Mouse (Mus musculus) liver, embryonic 18 days (tissue): ENCODE data around the gene Olfr1432. TPM values are rescaled to one million over a fixed set of nuclear protein-coding genes. Genes with fewer than 3 reads are reported as not detected.

ENCODE experiments used
- polyA plus RNA-seq: library from polyadenylated mRNA; depleted of rRNA; stranded (reverse); fragments of >200 nt; gene quantifications from 2 replicates; pipeline ENCODE4 v1.2.3, GENCODE M21; 2012; rRNA removed

Gene Olfr1432
- polyA plus RNA-seq = not detected in 2 replicates

DNA sequence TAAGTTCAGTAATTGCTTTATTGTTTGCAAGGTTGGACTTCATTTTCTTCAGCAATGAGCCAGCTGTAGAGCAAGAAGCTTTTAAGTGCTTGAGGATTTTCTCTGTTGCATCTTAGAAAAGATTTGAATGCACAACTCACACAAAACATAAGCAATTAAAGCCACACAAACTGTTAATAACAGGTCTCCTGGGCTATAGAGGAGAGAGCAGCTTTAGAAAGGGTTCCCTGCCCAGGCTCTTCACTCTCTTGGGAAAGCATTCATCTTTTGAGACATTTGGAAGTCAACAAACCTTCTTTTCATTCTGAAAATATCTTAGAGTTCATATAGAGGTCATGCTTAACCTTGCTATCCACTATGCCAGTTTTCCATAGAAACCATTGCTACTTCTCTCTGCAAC lies at the start of gene Olfr1432:
Olfr1432 (minus strand) TSS at position 101 of the 400 bp plus-strand sequence.

DNA sequence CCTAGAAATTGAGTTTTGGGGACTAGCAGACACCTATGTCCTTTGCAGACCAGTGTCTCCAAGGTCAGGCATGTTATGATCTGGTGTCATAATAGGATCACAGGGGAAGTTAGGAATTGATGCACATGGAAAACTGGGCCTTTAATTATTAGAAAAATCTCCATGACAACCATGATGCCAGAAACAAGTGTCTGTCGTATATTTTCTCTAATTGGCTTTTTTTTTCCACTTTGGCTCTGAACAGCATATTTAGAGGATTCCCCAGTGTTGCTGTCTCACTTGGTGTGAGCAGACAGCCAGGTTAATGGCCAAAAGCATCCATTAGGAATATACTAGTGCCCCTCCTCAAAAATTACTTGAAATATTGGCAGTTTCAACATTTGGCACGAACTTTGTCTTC lies 47.2 kb upstream of the Olfr1432 start, which contains the start of gene Olfr1434:
Olfr1434 (plus strand) TSS at position 301 of the 400 bp plus-strand sequence.

DNA sequence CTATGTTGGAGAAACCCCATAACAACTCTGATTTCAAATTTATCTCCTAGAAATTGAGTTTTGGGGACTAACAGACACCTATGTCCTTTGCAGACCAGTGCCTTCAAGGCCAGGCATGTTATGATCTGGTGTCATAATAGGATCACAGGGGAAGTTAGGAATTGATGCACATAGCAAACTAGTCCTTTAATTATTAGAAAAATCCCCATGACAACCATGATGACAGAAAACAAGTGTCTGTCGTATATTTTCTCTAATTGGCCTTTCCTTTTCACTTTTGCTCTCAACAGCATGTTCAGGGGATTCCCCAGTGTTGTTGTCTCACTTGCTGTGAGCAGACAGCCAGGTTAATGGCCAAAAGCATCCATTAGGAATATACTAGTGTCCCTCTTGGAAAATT lies 28.3 kb upstream of the Olfr1432 start, which contains the start of gene Olfr235:
Olfr235 (plus strand) TSS at position 301 of the 400 bp plus-strand sequence.

DNA sequence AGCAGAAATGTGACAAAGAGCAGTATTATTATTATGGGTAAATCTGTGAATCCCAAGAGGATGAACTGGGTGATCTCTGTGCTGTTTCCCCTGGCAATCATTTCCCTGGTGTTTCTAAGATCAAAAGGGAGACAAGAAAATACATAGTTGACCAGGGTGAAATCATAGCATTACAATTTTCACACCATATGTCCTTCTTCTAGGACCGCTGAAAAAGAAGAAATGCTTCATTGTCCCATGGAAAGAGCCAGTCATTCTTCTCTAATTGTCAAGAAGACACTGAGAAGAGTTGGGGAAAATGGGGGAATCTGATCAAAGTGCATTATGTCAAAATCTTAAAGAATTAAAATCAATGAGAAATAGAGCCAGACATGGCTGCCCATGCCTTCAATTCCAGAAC lies 9.2 kb upstream of the Olfr1432 start, which contains the start of gene Olfr262:
Olfr262 (minus strand) TSS at position 101 of the 400 bp plus-strand sequence.

DNA sequence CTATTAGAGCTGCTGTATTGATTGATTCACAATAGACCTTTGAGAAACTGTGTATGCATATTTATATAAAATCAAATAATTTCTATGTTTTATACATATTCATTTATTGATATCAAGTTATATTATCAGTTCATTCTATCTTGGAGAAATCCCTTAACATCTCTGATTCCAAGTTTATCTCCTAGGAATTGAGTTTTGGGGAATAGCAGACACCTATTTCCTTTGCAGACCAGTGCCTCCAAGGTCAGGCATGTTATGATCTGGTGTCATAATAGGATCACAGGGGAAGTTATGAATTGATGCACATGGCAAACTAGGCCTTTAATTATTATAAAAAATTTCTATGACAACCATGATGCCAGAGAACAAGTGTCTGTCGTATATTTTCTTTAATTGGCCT lies 32.1 kb downstream of the Olfr1432 start, which contains the start of gene Olfr1431:
Olfr1431 (plus strand) TSS at position 301 of the 400 bp plus-strand sequence.

Other genes with a start within 250 kb of the Olfr1432 start
- gene Olfr1423, start 191.3 kb downstream of the Olfr1432 start, polyA plus RNA-seq = not detected in 2 replicates
- gene Olfr1424, start 169.9 kb downstream of the Olfr1432 start, polyA plus RNA-seq = not detected in 2 replicates
- not detected in 2 replicates for gene Olfr1425, start 154.9 kb downstream of the Olfr1432 start, polyA plus RNA-seq
- not detected in 2 replicates for gene Olfr1426, start 140.6 kb downstream of the Olfr1432 start, polyA plus RNA-seq
- gene Olfr1427, start 129.3 kb downstream of the Olfr1432 start, polyA plus RNA-seq = not detected in 2 replicates
- gene Olfr1428, start 116.7 kb downstream of the Olfr1432 start, polyA plus RNA-seq = not detected in 2 replicates
- gene Olfr76, start 109.4 kb downstream of the Olfr1432 start, polyA plus RNA-seq = not detected in 2 replicates
- gene Olfr1555-ps1, start 62.5 kb downstream of the Olfr1432 start, polyA plus RNA-seq = not detected in 2 replicates
- gene Olfr1431, start 32.0 kb downstream of the Olfr1432 start, polyA plus RNA-seq = not detected in 2 replicates
- not detected in 2 replicates for gene Olfr262, start 9.1 kb upstream of the Olfr1432 start, polyA plus RNA-seq
- not detected in 2 replicates for gene Olfr235, start 28.4 kb upstream of the Olfr1432 start, polyA plus RNA-seq
- not detected in 2 replicates for gene Olfr1434, start 47.3 kb upstream of the Olfr1432 start, polyA plus RNA-seq
- gene Olfr1436, start 66.5 kb upstream of the Olfr1432 start, polyA plus RNA-seq = not detected in 2 replicates
- gene Olfr1437, start 92.5 kb upstream of the Olfr1432 start, polyA plus RNA-seq = not detected in 2 replicates
- not detected in 2 replicates for gene Olfr1438-ps1, start 103.3 kb upstream of the Olfr1432 start, polyA plus RNA-seq
- not detected in 2 replicates for gene Olfr1440, start 154.7 kb upstream of the Olfr1432 start, polyA plus RNA-seq
- not detected in 2 replicates for gene Olfr1441, start 184.8 kb upstream of the Olfr1432 start, polyA plus RNA-seq
- not detected in 2 replicates for gene Pfpl, start 195.3 kb upstream of the Olfr1432 start, polyA plus RNA-seq
- gene Mpeg1, start 228.2 kb upstream of the Olfr1432 start, polyA plus RNA-seq = 14.8 and 15.0 TPM in 2 replicates